Mouse (Mus musculus): ENCODE results near the gene Nlrp6.
"Not testable (repeated sequence)": the region's sequence is repeated elsewhere in the genome, so short reads cannot be mapped to it uniquely, and the experiment has no call there.

Gene Nlrp6

GRCm38 (mm10) chr7:140952441-140952840 is 31.7 kb downstream of the Nlrp6 start:
- DNase-seq: no peak

- no peak for DNase-seq
Measured at GRCm38 (mm10) chr7:140953133-140953532, 32.4 kb downstream of the Nlrp6 start.

- DNase-seq: no peak
Measured at GRCm38 (mm10) chr7:140953800-140954732, 33.4 kb downstream of the Nlrp6 start.

GRCm38 (mm10) chr7:140954733-140955071 is 34.0 kb downstream of the Nlrp6 start:
- DNase-seq: no peak

GRCm38 (mm10) chr7:140955342-140955741 is 34.6 kb downstream of the Nlrp6 start:
- DNase-seq: no peak

- no peak for DNase-seq
Measured at GRCm38 (mm10) chr7:140955758-140956555, 35.3 kb downstream of the Nlrp6 start, which contains the start of the genes Gm45717 and Ifitm2. Gm45717 (minus strand) TSS chr7:140955937. Ifitm2 (minus strand) TSS chr7:140955987.

GRCm38 (mm10) chr7:140956556-140956869 is 35.8 kb downstream of the Nlrp6 start:
- no peak for DNase-seq

- DNase-seq: peak; percentile 14
Measured at GRCm38 (mm10) chr7:140959181-140959901, 38.6 kb downstream of the Nlrp6 start.

- DNase-seq: no peak
Measured at GRCm38 (mm10) chr7:140960026-140960425, 39.3 kb downstream of the Nlrp6 start.

GRCm38 (mm10) chr7:140961416-140961815 is 40.7 kb downstream of the Nlrp6 start:
- no peak for DNase-seq

- no peak for DNase-seq
Measured at GRCm38 (mm10) chr7:140962733-140963132, 42.0 kb downstream of the Nlrp6 start.

GRCm38 (mm10) chr7:140966921-140967320 is 46.2 kb downstream of the Nlrp6 start, which contains the start of gene Ifitm1:
Ifitm1 (plus strand) TSS chr7:140967221.
- DNase-seq: no peak

GRCm38 (mm10) chr7:140967862-140968591 is 47.3 kb downstream of the Nlrp6 start:
- no peak for DNase-seq

GRCm38 (mm10) chr7:140968710-140969109 is 48.0 kb downstream of the Nlrp6 start:
- DNase-seq: not testable (repeated sequence)

- no peak for DNase-seq
Measured at GRCm38 (mm10) chr7:140970931-140971330, 50.2 kb downstream of the Nlrp6 start.

- DNase-seq: no peak
Measured at GRCm38 (mm10) chr7:140971479-140972171, 50.9 kb downstream of the Nlrp6 start.

- no peak for DNase-seq
Measured at GRCm38 (mm10) chr7:140973396-140974165, 52.9 kb downstream of the Nlrp6 start.

GRCm38 (mm10) chr7:140974940-140975339 is 54.2 kb downstream of the Nlrp6 start:
- DNase-seq: no peak

- DNase-seq: no peak
Measured at GRCm38 (mm10) chr7:140975465-140975864, 54.8 kb downstream of the Nlrp6 start.

- not testable (repeated sequence) for DNase-seq
Measured at GRCm38 (mm10) chr7:140976720-140977119, 56.0 kb downstream of the Nlrp6 start.
